8 mouse cellular contexts compared by ENCODE assay signal in the genomic region with DNA sequence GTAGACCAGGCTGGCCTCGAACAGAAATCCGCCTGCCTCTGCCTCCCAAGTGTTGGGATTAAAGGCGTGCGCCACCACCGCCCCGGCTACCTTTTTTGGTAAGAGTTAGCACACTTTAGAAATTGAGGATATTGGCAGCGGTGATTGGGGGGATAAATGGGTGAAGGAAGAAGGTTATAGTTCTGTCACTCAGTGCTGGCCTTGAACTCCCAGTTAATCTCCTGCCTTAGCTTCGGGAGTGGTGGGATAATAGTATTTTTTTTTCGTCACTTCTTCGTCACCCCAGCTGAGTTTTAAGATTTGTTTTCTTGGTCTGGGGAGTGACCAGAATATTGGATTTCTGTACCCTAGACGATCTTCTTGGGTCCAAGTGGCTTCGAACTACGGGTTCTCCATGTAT. TPM values are rescaled to one million over a fixed set of nuclear protein-coding genes. Genes with fewer than 3 reads are reported as not detected.
DNase-seq lines count a peak whose midpoint lies in the region; ATAC-seq and TF ChIP-seq lines count a peak whose summit lies in the region.

No protein-coding gene starts in this region.

- H3K9me3 ChIP-seq in liver, embryonic 13.5 days (replicated peaks) = no peaks in the 10 kb centered on the region

- no peak for TF ChIP-seq POLR2A in thymus, adult 2 months (IDR thresholded peaks at IDR 0.05; ENCODE audit: control insufficient read depth, extremely low read depth, insufficient read depth, low read length, poor library complexity)

- H3K9ac ChIP-seq in liver, embryonic 13.5 days = peak overlapping the region; percentile 96

- no peak overlapping the region for H3K27ac ChIP-seq in thymus, adult 2 months (ENCODE audit: control insufficient read depth, insufficient read depth, low read length)
- peak overlapping the region; percentile 98 for H3K27ac ChIP-seq in liver, embryonic 13.5 days

- no peaks in the 10 kb centered on the region for H3K27me3 ChIP-seq in thymus, adult 2 months (ENCODE audit: control insufficient read depth, insufficient read depth, low read length)
- no peaks in the 10 kb centered on the region for H3K27me3 ChIP-seq in liver, embryonic 13.5 days

- peaks cover 6% of the 10 kb centered on the region for H3K36me3 ChIP-seq in thymus, adult 2 months (ENCODE audit: control insufficient read depth, insufficient read depth, low read length)
- H3K36me3 ChIP-seq in liver, embryonic 13.5 days = peaks cover 11% of the 10 kb centered on the region

- DNase-seq in cerebellum, postnatal 14 days = peak; percentile 18 to 22
- no peak for DNase-seq in cerebellum, adult 18-20 months
- DNase-seq in thymus, adult 2 months = peak; percentile 8
- no peak for DNase-seq in thymus, postnatal 0 days (ENCODE audit: low spot score)
- no peak for DNase-seq in liver, embryonic 13.5 days
- DNase-seq in urinary bladder, postnatal 10 days (ENCODE audit: low spot score) = no peak
- DNase-seq in spleen, postnatal 10 days (ENCODE audit: low spot score in 2 of 2) = no peak

- ATAC-seq in liver, embryonic 13.5 days (ENCODE audit: low read depth) = no peak
- no peak for ATAC-seq in erythroid progenitor cell, adult 5-6 weeks (replicated peaks; ENCODE audit: low FRiP score, poor library complexity, severe bottlenecking)

- 40% methylated on average over 13 of the region's 13 CpGs for WGBS in thymus, adult 2 months
- 15% methylated on average over 13 of the region's 13 CpGs for WGBS in liver, embryonic 13.5 days (ENCODE audit: insufficient replicate concordance)

- peak overlapping the region; percentile 81 for H3K4me2 ChIP-seq in liver, embryonic 13.5 days

- peaks cover 4% of the 10 kb centered on the region; the same call in 1 of the 2 replicates for H3K4me1 ChIP-seq in thymus, adult 2 months (replicated peaks; ENCODE audit: control insufficient read depth, insufficient read depth, low read length)
- peaks cover 43% of the 10 kb centered on the region for H3K4me1 ChIP-seq in liver, embryonic 13.5 days (replicated peaks)

- no peak for TF ChIP-seq CTCF in thymus, adult 2 months (IDR thresholded peaks at IDR 0.05; ENCODE audit: borderline replicate concordance, control insufficient read depth, extremely low read depth, insufficient read depth, low read length, poor library complexity)

- peak overlapping the region; percentile 72 for H3K4me3 ChIP-seq in thymus, adult 2 months (ENCODE audit: control insufficient read depth, insufficient read depth, low read length)
- H3K4me3 ChIP-seq in liver, embryonic 13.5 days (replicated peaks) = peak overlapping the region; percentile 95

RNA-seq across cellular contexts. Expression of gene Bclaf1, which starts 1.2 kb away (rescaled TPM):
- polyA plus RNA-seq in thymus, adult 2 months (2012; rRNA removed) = 39.6 and 42.0 TPM in 2 replicates
- 110 and 112 TPM in 2 replicates for polyA plus RNA-seq in thymus, postnatal 0 days (2015; fragmentation: Nextera tagmentation; extraction: Ambion mirVana)
- 57.1 and 68.8 TPM in 2 replicates for polyA plus RNA-seq in liver, embryonic 13.5 days (2015; fragmentation: Nextera tagmentation; extraction: Ambion mirVana)
- 223 and 225 TPM in 2 replicates for total RNA-seq in erythroid progenitor cell, adult 5-6 weeks (2015; ENCODE audit: low replicate concordance)
- total RNA-seq in erythroid progenitor cell, adult 5-6 weeks (2017; ENCODE audit: low replicate concordance) = 379 and 392 TPM in 2 replicates

RNA-seq across cellular contexts. Expression of gene Mtfr2, which starts 34.1 kb away (rescaled TPM):
- polyA plus RNA-seq in thymus, adult 2 months (2012; rRNA removed) = 6.3 and 6.8 TPM in 2 replicates
- 3.5 and 5.3 TPM in 2 replicates for polyA plus RNA-seq in thymus, postnatal 0 days (2015; fragmentation: Nextera tagmentation; extraction: Ambion mirVana)
- 3.5 and 3.6 TPM in 2 replicates for polyA plus RNA-seq in liver, embryonic 13.5 days (2015; fragmentation: Nextera tagmentation; extraction: Ambion mirVana)
- 42.3 and 46.5 TPM in 2 replicates for total RNA-seq in erythroid progenitor cell, adult 5-6 weeks (2015; ENCODE audit: low replicate concordance)
- total RNA-seq in erythroid progenitor cell, adult 5-6 weeks (2017; ENCODE audit: low replicate concordance) = 16.0 and 24.5 TPM in 2 replicates

Comparison
In these comparisons a context has a peak if more than half of its experiments do, and no peak if none do; other contexts are left out.
1. DNase-seq: peak in cerebellum, postnatal 14 days (2 of 2) and thymus, adult 2 months (single experiment); none in cerebellum, adult 18-20 months (0 of 2), thymus, postnatal 0 days (single experiment), liver, embryonic 13.5 days (single experiment), urinary bladder, postnatal 10 days (single experiment) and spleen, postnatal 10 days (0 of 2).